Mouse (Mus musculus): ENCODE measurements around the gene Zpbp2.
"Not testable (repeated sequence)": the region's sequence is repeated elsewhere in the genome, so short reads cannot be mapped to it uniquely, and the experiment has no call there.

Gene Zpbp2

DNA sequence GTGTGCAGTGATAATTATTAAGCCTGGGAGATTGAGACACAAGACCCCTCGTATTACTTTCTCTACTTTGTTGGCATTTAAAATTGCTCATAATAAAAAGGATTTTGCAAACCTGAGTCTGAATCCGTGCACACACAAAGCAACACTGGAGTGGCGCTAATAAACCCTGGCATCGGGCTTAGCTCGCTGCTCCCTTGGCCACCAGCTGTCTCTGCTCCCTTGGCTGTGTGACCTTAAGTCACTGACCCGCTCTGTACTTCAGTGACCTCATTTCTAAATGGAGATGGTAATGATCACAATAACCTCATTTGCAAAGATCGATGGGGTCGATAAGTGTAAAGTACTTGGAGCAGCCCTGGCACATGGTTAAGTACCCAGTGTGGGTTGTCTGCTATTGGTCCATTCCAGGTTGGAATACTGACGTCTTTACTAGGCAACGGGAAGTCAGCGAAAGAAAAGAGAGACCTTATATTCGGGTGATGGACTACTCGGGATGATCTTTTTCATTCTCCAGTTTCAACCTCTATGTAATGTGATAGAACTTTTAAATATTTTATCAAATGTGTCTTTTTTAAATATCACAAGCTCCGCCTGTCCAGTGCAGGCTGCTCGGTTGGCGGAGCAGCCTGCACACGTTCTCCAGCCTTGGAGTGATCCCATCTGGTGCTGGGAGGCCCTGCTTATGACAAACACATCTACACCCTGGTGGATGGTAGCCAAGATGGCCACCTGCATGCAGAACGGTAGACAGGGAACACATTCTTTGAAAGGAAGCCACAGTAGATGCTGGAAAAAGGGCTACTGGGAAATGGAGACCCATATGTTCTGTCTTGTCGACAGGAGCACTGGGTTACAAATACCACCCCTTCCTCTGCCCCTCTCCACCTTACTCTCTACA, 39.9 kb downstream of the Zpbp2 start:
- DNase-seq: no peak

DNA sequence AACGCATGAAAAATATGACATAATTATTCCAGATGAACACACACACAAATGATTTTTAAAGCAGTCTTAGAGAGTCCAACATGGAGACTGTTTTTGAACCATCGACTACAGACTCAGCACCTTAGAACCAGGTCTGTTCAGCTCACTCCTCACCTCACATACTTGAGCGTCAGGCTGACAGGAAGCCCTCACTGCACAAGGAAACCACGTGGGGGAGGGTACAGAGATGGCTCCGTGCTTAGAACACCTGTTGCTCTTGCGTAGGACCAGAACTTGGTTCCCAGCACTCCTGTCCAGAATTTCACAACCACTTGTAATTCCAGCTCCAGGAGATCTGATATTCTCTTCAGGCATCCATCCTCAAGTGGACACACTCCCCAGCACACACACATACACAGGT, 44.1 kb downstream of the Zpbp2 start:
- DNase-seq: no peak

DNA sequence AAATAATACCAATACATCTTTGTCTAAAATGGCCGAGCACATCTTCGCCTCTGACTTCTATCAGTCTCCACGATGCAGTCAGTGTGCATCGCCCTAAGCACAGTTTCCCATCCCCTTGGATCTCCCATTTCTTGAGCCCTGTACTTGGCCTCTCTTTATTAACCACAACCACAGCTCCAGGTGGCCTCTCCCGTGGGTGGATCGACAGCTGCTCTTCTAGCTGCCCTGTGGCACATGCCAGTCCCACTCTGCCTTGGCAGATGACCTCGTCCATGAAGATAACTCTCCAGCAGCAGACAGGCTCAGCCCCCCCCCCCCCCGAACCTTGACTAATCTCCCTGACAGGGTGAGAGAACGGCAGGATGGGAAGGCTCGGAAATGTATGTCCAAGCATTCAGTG, 44.6 kb downstream of the Zpbp2 start:
- DNase-seq: no peak

DNA sequence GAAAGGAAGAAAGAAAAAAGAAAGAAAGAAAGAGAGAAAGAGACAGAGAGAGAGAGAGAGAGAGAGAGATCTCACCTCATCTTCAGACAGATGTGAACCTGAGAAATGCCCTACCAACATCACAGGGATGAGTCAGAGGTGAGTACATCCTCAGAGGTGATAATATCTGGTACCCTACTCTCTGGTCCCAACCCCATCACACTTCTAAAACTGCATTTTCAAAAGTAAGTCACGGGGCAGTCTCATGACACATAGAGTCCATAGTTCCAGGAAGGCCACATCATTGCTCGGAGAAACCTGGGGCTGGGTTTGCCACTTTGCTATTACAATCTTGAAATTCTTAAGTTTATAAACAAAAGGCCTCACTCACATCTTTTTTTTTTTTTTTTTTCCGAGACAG, 45.1 kb downstream of the Zpbp2 start:
- DNase-seq: no peak

DNA sequence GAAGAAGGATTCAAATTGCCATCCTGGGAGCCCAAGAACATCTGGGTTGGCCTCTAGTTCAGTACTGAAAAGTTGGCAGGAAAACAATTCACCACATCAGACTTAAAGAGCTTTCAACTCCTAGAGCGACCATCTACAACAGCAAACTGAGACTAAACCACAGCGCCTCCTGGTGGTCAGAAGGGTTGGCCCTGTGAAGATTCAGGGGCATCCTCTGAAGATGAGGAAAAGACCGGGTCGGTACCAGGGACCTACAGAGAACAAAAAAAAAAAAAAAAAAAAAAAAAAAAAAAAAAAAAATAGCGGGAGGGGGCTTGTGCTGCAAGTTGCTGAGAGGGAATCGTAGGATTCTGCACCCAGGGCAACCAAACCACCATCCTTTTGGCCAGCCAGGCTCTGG, 46.5 kb downstream of the Zpbp2 start:
- DNase-seq: no peak

DNA sequence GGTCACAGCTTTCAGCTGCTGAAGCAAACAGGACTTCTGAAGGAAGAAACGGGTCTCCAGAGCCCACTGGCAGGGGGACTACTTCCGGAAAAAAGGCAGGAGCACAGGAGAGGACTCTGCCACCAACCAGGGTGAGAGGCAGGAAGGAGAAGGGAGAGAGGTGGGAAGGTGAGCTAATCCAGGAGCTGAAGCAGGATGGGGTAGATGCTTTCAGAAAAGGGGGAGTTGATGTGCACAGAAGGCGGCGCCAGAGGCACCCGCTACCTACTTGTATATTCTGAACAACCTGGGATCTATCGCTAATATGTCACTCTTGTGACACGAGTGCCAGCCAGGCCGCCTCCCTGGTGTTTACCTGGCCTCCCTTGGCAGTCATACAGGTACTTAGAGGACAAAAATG, 47.1 kb downstream of the Zpbp2 start, which contains the start of gene Lrrc3c:
TSS of gene Lrrc3c (plus strand) at position 301 of the 400 bp plus-strand sequence.
- DNase-seq: no peak

DNA sequence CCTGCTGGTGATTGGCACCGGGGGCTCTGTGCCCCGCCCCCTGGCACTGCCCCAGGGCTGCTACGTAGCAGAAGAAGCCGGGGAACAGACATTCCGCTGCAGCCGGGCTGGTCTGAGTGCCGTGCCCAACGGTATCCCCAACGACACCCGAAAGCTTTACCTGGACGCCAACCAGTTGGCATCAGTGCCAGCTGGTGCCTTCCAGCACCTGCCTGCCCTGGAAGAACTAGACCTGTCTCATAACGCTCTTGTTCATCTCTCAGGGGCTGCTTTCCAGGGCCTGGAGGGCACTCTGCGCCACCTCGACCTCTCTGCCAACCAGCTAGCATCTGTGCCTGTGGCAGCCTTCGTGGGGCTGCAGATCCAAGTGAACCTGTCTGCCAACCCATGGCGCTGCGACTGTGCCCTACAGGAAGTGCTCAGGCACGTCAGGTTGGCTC, 48.0 kb downstream of the Zpbp2 start:
- no peak for DNase-seq

DNA sequence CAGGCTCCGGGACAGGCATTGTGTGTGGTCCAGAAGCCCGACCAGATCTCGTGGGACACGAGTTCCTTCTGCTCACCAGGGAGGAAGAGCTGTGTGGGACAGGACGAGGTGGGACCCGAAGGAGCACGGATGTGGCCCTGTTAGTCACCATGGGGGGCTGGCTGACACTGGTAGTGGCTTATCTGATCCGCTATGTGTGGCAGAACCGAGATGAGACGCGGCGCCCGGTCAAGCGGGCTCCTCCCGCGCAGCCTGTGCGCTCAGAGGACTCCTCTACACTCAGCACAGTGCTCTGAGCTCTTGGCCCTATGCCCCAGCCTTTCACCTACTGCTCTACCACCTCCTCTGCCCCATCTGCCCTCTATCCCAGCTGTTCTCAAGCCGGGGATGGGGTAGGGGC, 48.4 kb downstream of the Zpbp2 start:
- no peak for DNase-seq

DNA sequence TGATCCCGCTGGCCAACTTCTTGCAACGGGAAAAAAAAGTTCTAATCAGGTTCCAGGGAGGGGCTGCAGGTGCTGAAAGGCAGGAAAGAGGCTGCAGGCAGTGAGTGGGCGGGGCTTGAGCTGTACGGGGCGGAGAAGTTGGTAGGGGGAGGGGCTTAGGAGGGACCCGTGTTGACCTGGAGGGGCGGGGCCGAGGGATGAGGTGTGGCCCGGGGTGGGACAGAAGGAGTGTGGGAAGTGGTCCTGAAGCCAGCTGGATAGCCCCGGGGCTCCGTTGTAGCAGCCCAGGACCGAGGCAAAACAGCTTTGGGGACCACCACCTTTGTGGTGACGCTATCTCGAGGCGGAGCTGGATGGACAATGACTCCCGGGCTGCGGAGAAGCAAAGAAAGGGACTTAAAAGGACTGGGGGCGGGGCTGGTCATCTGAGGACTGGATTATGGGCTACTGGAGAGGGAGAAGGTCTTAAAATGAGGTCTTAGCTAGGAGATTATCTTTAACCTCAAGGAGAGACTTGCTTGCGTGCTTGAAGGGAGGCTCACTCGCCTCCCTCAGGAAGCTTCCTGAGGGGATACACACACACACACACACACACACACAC, 51.3 kb downstream of the Zpbp2 start:
- no peak for DNase-seq

DNA sequence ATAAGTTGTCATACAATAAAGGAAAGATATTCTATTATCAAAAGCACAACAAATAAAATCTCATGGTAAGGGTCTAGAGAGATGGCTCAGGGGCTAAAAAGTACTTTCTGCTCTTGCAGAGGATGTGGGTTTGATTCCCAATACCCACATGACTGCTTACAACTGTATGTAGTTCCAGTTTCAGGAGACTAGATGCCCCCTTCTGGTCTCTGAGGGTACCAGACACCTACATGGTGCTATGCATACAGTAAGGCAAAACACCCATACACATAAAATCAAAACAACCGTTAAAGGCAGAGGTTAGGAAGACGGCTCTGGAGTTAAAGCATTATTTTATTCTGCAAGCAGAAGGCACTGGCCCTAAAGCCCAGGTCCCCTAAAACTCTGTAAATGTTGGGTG, 53.1 kb downstream of the Zpbp2 start:
- no peak for DNase-seq

DNA sequence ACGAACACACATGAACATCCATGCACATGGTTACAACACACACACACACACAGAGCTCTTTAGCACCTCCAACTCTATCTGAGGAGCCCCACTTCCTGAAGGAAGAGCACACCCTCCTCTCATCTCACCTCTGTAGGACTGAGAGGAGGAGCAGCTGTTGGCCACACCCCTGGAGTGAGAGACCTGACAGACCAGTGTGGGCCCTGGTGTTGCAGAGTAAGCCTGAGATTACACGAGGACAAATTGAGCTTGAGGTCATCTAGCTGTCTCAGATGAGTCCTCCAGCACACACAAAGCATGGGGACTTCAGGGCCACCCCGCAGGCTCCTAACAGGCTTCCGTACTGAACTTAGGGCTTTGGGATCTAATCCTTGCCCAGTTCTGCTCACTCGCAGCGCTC, 54.0 kb downstream of the Zpbp2 start:
- DNase-seq: not testable (repeated sequence)

DNA sequence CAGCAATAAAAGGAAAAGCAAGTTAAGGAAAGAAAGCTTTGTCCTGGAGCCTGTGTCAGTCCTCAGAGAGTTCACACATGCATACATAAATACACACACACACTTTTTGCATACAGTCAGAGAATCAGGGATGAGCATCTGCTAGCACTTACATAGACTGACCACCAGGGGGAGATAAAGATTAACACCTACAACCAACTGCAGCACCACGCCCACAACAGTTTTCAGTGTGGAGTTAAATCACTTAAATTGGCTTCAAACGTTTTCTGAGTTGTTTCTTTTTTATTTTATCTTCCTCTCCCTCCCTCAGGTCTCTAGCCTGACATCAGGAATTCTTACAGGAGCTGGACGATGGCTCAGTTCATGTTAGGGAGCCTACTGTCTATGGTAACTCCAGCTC, 55.9 kb downstream of the Zpbp2 start:
- DNase-seq: no peak

Data from right cerebral cortex, postnatal 25 days (tissue).